In genomic region chr14:79324112-79324840, GRCm38 (mm10) we compare ENCODE assay signal across 20 mouse cellular contexts. TPM values are rescaled to one million over a fixed set of nuclear protein-coding genes. Genes with fewer than 3 reads are reported as not detected.
DNase-seq lines count a peak whose midpoint lies in the region; ATAC-seq and TF ChIP-seq lines count a peak whose summit lies in the region.
"Had no signal": no experiment of that assay in that cellular context is flagged by ENCODE, and none has a peak within 500 bp of the region (broad histone marks: within the 10 kb centered on the region; RNA-seq: fewer than 3 reads in every experiment).

No protein-coding gene starts in this region.

- no peak for TF ChIP-seq POLR2A in lung, adult 2 months (IDR thresholded peaks at IDR 0.05; ENCODE audit: borderline replicate concordance, extremely low read depth, low read depth, low read length)

- H3K36me3 ChIP-seq in lung, embryonic 14.5 days (ENCODE audit: insufficient read depth), result no peaks in the 10 kb centered on the region
- H3K36me3 ChIP-seq: heart, embryonic 10.5 days; hindbrain, embryonic 15.5 days; intestine, embryonic 15.5 days; stomach, embryonic 15.5 days had no signal

- no peak overlapping the region for H3K9ac ChIP-seq in lung, embryonic 14.5 days
- H3K9ac ChIP-seq: hindbrain, embryonic 15.5 days; intestine, embryonic 15.5 days; stomach, embryonic 15.5 days had no signal

- TF ChIP-seq CTCF in lung, embryonic 14.5 days (IDR thresholded peaks at IDR 0.05; ENCODE audit: low read depth), result no peak
- TF ChIP-seq CTCF in lung, adult 2 months (IDR thresholded peaks at IDR 0.05; ENCODE audit: insufficient read depth, low read length), result no peak

- H3K4me1 ChIP-seq in lung, embryonic 14.5 days (ENCODE audit: insufficient read depth), result no peaks in the 10 kb centered on the region
- H3K4me1 ChIP-seq in lung, adult 2 months (ENCODE audit: control insufficient read depth, insufficient read depth, low read length), result peaks cover 2% of the 10 kb centered on the region; the same call in 1 of the 2 replicates
- H3K4me1 ChIP-seq: intestine, embryonic 15.5 days; stomach, embryonic 15.5 days had no signal

- no peak overlapping the region for H3K4me2 ChIP-seq in lung, embryonic 14.5 days
- H3K4me2 ChIP-seq: hindbrain, embryonic 15.5 days; intestine, embryonic 15.5 days; stomach, embryonic 15.5 days had no signal

- no peaks in the 10 kb centered on the region for H3K27me3 ChIP-seq in lung, embryonic 14.5 days (ENCODE audit: insufficient read depth, low read length)
- H3K27me3 ChIP-seq: hindbrain, embryonic 15.5 days; intestine, embryonic 15.5 days; stomach, embryonic 15.5 days had no signal

- no peak for ATAC-seq in lung, embryonic 14.5 days (ENCODE audit: insufficient read depth)
- ATAC-seq in megakaryocyte-erythroid progenitor cell, adult 5-6 weeks (replicated peaks; ENCODE audit: low FRiP score, low TSS enrichment, poor library complexity, severe bottlenecking), result no peak
- ATAC-seq: intestine, embryonic 15.5 days had no signal

- H3K4me3 ChIP-seq in lung, embryonic 14.5 days (ENCODE audit: low read depth, low read length), result no peak overlapping the region
- no peak overlapping the region for H3K4me3 ChIP-seq in lung, adult 2 months (replicated peaks; ENCODE audit: extremely low read depth, low read depth, low read length)
- H3K4me3 ChIP-seq: gastrocnemius, adult 2 months; heart, embryonic 10.5 days; hindbrain, embryonic 15.5 days; intestine, embryonic 15.5 days; stomach, embryonic 15.5 days had no signal

- no peaks in the 10 kb centered on the region for H3K9me3 ChIP-seq in lung, embryonic 14.5 days (ENCODE audit: low read depth, low read length)
- H3K9me3 ChIP-seq: heart, embryonic 10.5 days; hindbrain, embryonic 15.5 days; intestine, embryonic 15.5 days; stomach, embryonic 15.5 days had no signal

- DNase-seq in cerebellum, postnatal 10 days, result peak; percentile 40 to 49
- no peak for DNase-seq in cerebellum, adult 9-11 months
- DNase-seq in heart, adult 11 months, result peak; percentile 43
- no peak for DNase-seq in heart, adult 18-20 months
- peak; percentile 50 for DNase-seq in lung, embryonic 14.5 days
- DNase-seq in lung, adult 2 months, result no peak
- DNase-seq in NIH3T3 (ENCODE audit: low read depth), result peak; percentile 27
- DNase-seq: adrenal gland, postnatal 14 days; cerebellum, adult 9-10 months; gastrocnemius, adult 2 months; heart, postnatal 4 days; kidney, adult 8-10 months; kidney, postnatal 14 days; layer of hippocampus, postnatal 36 days; thymus, postnatal 36 days had no signal

- H3K27ac ChIP-seq in lung, embryonic 14.5 days (ENCODE audit: low read depth), result no peak overlapping the region
- H3K27ac ChIP-seq: gastrocnemius, adult 2 months; heart, embryonic 10.5 days; hindbrain, embryonic 15.5 days; intestine, embryonic 15.5 days; stomach, embryonic 15.5 days had no signal

- WGBS in lung, embryonic 14.5 days, result 71% methylated on average over 10 of the region's 10 CpGs
- 72% methylated on average over 10 of the region's 10 CpGs for WGBS in lung, adult 2 months

RNA-seq across cellular contexts. Expression of gene Rgcc, which starts 22.8 kb away (rescaled TPM):
- total RNA-seq in heart, adult 18-20 months (2021), result 100 to 1,000 TPM; 112 to 122 TPM
- polyA plus RNA-seq in lung, embryonic 14.5 days (2014; fragmentation: Nextera tagmentation; extraction: Ambion mirVana), result 137 and 142 TPM in 2 replicates
- polyA plus RNA-seq in lung, adult 2 months (2012; rRNA removed), result 279 and 648 TPM in 2 replicates
- 35.8 and 39.4 TPM in 2 replicates for total RNA-seq in megakaryocyte-erythroid progenitor cell, adult 5-6 weeks (2014; fragmentation: Nextera tagmentation)
- 18.5 and 30.4 TPM in 2 replicates for total RNA-seq in megakaryocyte-erythroid progenitor cell, adult 5-6 weeks (2017)

Comparison
In these comparisons a context has a peak if more than half of its experiments do, and no peak if none do; other contexts are left out.
1. DNase-seq: peak in cerebellum, postnatal 10 days (2 of 2), heart, adult 11 months (single experiment), lung, embryonic 14.5 days (single experiment) and NIH3T3 (single experiment); none in cerebellum, adult 9-11 months (single experiment), heart, adult 18-20 months (0 of 2) and lung, adult 2 months (single experiment).